Mouse (Mus musculus): ENCODE measurements around the gene Hist2h2bb.

DNA sequence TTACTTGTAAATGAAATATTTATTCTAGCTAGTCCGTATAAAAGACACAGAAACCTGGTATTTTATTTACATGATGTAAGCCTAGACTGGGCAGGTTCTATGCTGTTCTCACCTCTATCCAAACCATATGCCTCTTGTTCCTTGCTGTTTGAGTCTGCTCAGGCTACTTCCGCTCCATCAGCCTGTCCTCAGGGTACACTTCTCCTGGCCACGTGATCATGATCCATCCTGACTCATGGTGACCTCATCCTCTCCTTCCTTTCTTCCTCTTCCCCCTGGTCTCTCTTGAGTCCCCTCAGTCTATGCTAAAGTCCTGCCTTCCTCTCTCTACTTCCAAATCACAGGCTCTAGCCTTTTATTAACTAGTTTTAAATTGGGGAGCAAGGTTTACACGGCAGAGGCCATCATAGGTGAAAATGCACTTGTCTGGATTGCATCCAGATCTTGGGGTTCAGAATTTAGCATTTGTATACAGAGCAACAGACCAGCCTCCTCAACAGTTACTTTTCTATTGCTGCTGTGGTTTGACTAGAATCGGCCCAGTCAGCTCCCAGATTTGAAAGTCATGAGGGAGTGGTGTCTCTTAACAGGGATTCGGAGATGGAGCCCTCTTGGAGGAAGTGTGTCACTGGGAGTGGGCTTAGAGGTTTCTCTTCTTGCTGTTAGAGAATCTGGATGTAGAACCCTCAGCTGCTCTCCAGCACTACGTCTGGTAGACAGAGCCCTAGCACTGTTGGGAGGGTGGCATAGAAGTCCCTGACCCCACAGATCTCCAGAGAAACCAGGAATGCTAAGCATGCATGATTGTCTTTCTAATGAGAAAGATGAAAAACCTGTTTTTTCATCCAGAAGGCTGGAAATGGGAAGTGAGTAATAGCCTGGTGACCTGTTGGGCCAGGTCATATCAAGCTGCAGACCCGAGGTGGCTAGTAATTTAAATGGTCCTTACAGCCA lies 42.6 kb upstream of the Hist2h2bb start:
- TF ChIP-seq CTCF (conservative IDR thresholded peaks at IDR 0.05; ENCODE audit: low read length): no peak
- TF ChIP-seq NANOG (IDR thresholded peaks at IDR 0.05; ENCODE audit: borderline replicate concordance, low read length): no peak
